In the genomic region with DNA sequence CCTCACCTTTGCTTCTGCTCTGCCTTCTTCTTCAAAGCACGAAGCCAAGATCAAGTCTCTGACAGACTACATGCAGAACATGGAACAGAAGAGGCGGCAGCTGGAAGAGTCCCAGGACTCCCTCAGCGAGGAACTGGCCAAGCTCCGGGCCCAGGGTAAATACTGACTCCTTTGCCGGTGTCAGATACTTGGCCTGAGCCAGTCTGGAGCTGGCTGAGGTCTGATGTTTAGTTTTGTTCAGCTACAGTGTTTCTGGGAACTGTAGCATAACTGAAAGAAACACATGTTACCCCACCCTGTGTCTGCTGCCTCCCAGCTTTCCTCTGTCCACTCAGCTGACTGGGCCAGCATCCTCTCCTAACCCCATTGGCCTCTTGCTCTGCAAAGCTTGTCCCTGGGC, we compare ENCODE assay signal across 11 mouse cellular contexts. TPM values are rescaled to one million over a fixed set of nuclear protein-coding genes. Genes with fewer than 3 reads are reported as not detected.
DNase-seq lines count a peak whose midpoint lies in the region; ATAC-seq and TF ChIP-seq lines count a peak whose summit lies in the region.
"Had no signal": no experiment of that assay in that cellular context is flagged by ENCODE, and none has a peak within 500 bp of the region (broad histone marks: within the 10 kb centered on the region; RNA-seq: fewer than 3 reads in every experiment).

No protein-coding gene starts in this region.

- H3K27ac ChIP-seq in lung, embryonic 15.5 days, result no peak overlapping the region
- H3K27ac ChIP-seq: embryonic facial prominence, embryonic 12.5 days; forebrain, embryonic 13.5 days had no signal

- TF ChIP-seq CTCF in lung, adult 2 months (IDR thresholded peaks at IDR 0.05; ENCODE audit: insufficient read depth, low read length), result no peak

- no peak overlapping the region for H3K9ac ChIP-seq in lung, embryonic 15.5 days
- H3K9ac ChIP-seq: embryonic facial prominence, embryonic 12.5 days; forebrain, embryonic 13.5 days had no signal

- H3K36me3 ChIP-seq in lung, embryonic 15.5 days, result no peaks in the 10 kb centered on the region

- TF ChIP-seq POLR2A in lung, adult 2 months (IDR thresholded peaks at IDR 0.05; ENCODE audit: borderline replicate concordance, extremely low read depth, low read depth, low read length), result no peak

- no peaks in the 10 kb centered on the region for H3K9me3 ChIP-seq in lung, embryonic 15.5 days
- H3K9me3 ChIP-seq: embryonic facial prominence, embryonic 12.5 days; forebrain, embryonic 13.5 days had no signal

- no peak overlapping the region for H3K4me3 ChIP-seq in lung, embryonic 15.5 days
- no peak overlapping the region for H3K4me3 ChIP-seq in lung, adult 2 months (replicated peaks; ENCODE audit: extremely low read depth, low read depth, low read length)
- H3K4me3 ChIP-seq: embryonic facial prominence, embryonic 12.5 days; forebrain, embryonic 13.5 days had no signal

- peaks cover 20% of the 10 kb centered on the region for H3K4me1 ChIP-seq in lung, embryonic 15.5 days
- no peaks in the 10 kb centered on the region for H3K4me1 ChIP-seq in lung, adult 2 months (ENCODE audit: control insufficient read depth, insufficient read depth, low read length)

- no peaks in the 10 kb centered on the region for H3K27me3 ChIP-seq in lung, embryonic 15.5 days
- H3K27me3 ChIP-seq: embryonic facial prominence, embryonic 12.5 days; forebrain, embryonic 13.5 days had no signal

- DNase-seq in heart, adult 11 months, result peak; percentile 93
- DNase-seq in heart, adult 8-10 months (ENCODE audit: low spot score), result no peak
- no peak for DNase-seq in lung, adult 2 months
- DNase-seq in cerebellum, adult 8-10 months, result peak; percentile 67
- DNase-seq in lung, postnatal 4 days, result peak; percentile 40 to 71
- DNase-seq in kidney, adult 11 months, result no peak
- no peak for DNase-seq in adrenal gland, adult 18-20 months (ENCODE audit: low spot score in 2 of 2)

- ATAC-seq in lung, embryonic 15.5 days (ENCODE audit: borderline replicate concordance, extremely low read depth, low FRiP score, low TSS enrichment), result peak; percentile 79
- ATAC-seq: forebrain, embryonic 13.5 days had no signal

- H3K4me2 ChIP-seq in lung, embryonic 15.5 days, result no peak overlapping the region
- H3K4me2 ChIP-seq: embryonic facial prominence, embryonic 12.5 days; forebrain, embryonic 13.5 days had no signal

- WGBS in lung, embryonic 15.5 days, result 41% methylated on average over 5 of the region's 5 CpGs
- WGBS in lung, adult 2 months, result 56% methylated on average over 5 of the region's 5 CpGs

RNA-seq across cellular contexts. Expression of a gene that starts 48.4 kb away (rescaled TPM):
- total RNA-seq in heart, adult 8-10 months (2022), result under 1 TPM in 2 of 4 experiments, not detected in 2; 0.11 to 0.12 TPM
- polyA plus RNA-seq in lung, embryonic 15.5 days (2015; fragmentation: Nextera tagmentation; extraction: Ambion mirVana), result 2.0 and 2.5 TPM in 2 replicates
- 1.0 and 1.5 TPM in 2 replicates for polyA plus RNA-seq in lung, adult 2 months (2012; rRNA removed)
- under 1 TPM; 0.50 to 0.54 TPM for total RNA-seq in adrenal gland, adult 18-20 months (2021)
- total RNA-seq: gastrocnemius, postnatal 4 days had no signal

Comparison
In these comparisons a context has a peak if more than half of its experiments do, and no peak if none do; other contexts are left out.
1. DNase-seq: peak in heart, adult 11 months (single experiment), cerebellum, adult 8-10 months (single experiment) and lung, postnatal 4 days (2 of 2); none in heart, adult 8-10 months (single experiment), lung, adult 2 months (single experiment), kidney, adult 11 months (single experiment) and adrenal gland, adult 18-20 months (0 of 2).